Mouse (Mus musculus): ENCODE results near the gene Msgn1. TPM values are rescaled to one million over a fixed set of nuclear protein-coding genes. Genes with fewer than 3 reads are reported as not detected.

The Msgn1 gene
- polyA plus RNA-seq, 1 experiment: 0.27 TPM

- Histone ChIP-seq H3K27me3 (ENCODE audit: control insufficient read depth, insufficient read depth, low read length) (no peaks in the 10 kb centered on the region), H3K27ac (ENCODE audit: control insufficient read depth, insufficient read depth, low read length) (no peak overlapping the region; the same call in 1 of the 2 replicates), H3K4me1 (replicated peaks; ENCODE audit: control insufficient read depth, insufficient read depth, low read length) (no peaks in the 10 kb centered on the region; the same call in 1 of the 2 replicates), H3K36me3 (ENCODE audit: control insufficient read depth, insufficient read depth, low read length) (no peaks in the 10 kb centered on the region), H3K4me3 (ENCODE audit: control insufficient read depth, insufficient read depth, low read length) (no peak overlapping the region)
- DNase-seq: no peak
- TF ChIP-seq POLR2A (IDR thresholded peaks at IDR 0.05; ENCODE audit: control insufficient read depth, extremely low read depth, insufficient read depth, low read length, poor library complexity): no peak
- no peak for TF ChIP-seq CTCF (IDR thresholded peaks at IDR 0.05; ENCODE audit: borderline replicate concordance, control insufficient read depth, extremely low read depth, insufficient read depth, low read length, poor library complexity)
- WGBS: 87% methylated on average over 18 of the region's 18 CpGs
Measured at GRCm38 (mm10) chr12:11203694-11204665, 4.8 kb downstream of the Msgn1 start.

GRCm38 (mm10) chr12:11202476-11202875 lies 6.3 kb downstream of the Msgn1 start:
- DNase-seq: no peak
- WGBS: 61% methylated on average over 8 of the region's 8 CpGs

GRCm38 (mm10) chr12:11200711-11201110 lies 8.1 kb downstream of the Msgn1 start:
- WGBS: 68% methylated on average over 12 of the region's 12 CpGs
- Histone ChIP-seq H3K4me3 (ENCODE audit: control insufficient read depth, insufficient read depth, low read length) (no peak overlapping the region), H3K36me3 (ENCODE audit: control insufficient read depth, insufficient read depth, low read length) (no peaks in the 10 kb centered on the region), H3K27me3 (ENCODE audit: control insufficient read depth, insufficient read depth, low read length) (no peaks in the 10 kb centered on the region), H3K27ac (ENCODE audit: control insufficient read depth, insufficient read depth, low read length) (no peak overlapping the region), H3K4me1 (replicated peaks; ENCODE audit: control insufficient read depth, insufficient read depth, low read length) (peaks cover 7% of the 10 kb centered on the region; the same call in 1 of the 2 replicates)
- DNase-seq: no peak
- TF ChIP-seq POLR2A (IDR thresholded peaks at IDR 0.05; ENCODE audit: control insufficient read depth, extremely low read depth, insufficient read depth, low read length, poor library complexity) (no peak), CTCF (IDR thresholded peaks at IDR 0.05; ENCODE audit: borderline replicate concordance, control insufficient read depth, extremely low read depth, insufficient read depth, low read length, poor library complexity) (no peak)

More at GRCm38 (mm10) chr12:11202476-11202875, 6.3 kb downstream of the Msgn1 start:
- TF ChIP-seq CTCF (IDR thresholded peaks at IDR 0.05; ENCODE audit: borderline replicate concordance, control insufficient read depth, extremely low read depth, insufficient read depth, low read length, poor library complexity) (no peak), POLR2A (IDR thresholded peaks at IDR 0.05; ENCODE audit: control insufficient read depth, extremely low read depth, insufficient read depth, low read length, poor library complexity) (no peak)
- Histone ChIP-seq H3K4me3 (ENCODE audit: control insufficient read depth, insufficient read depth, low read length) (no peak overlapping the region), H3K36me3 (ENCODE audit: control insufficient read depth, insufficient read depth, low read length) (no peaks in the 10 kb centered on the region), H3K4me1 (replicated peaks; ENCODE audit: control insufficient read depth, insufficient read depth, low read length) (peaks cover 3% of the 10 kb centered on the region; the same call in 1 of the 2 replicates), H3K27ac (ENCODE audit: control insufficient read depth, insufficient read depth, low read length) (no peak overlapping the region), H3K27me3 (ENCODE audit: control insufficient read depth, insufficient read depth, low read length) (no peaks in the 10 kb centered on the region)

DNA sequence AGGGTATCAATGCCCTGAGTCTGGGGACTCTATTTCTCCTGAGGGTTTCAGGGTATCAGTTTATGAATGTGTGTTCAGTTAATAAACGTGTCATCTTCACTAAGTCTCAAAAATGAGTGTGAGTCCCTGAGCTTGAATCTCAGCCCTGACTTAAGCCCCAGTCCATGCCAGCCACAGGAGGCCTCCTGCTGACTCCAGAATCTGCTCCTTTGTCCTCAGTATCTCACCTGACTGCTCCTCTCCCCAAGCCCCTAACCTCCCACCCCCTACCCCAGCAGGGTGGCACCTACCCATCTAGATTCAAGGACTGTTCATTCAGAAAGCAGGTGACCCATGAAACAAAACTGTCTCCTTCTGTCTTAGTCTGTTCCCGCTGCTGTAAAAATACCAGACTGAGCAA lies 10.2 kb downstream of the Msgn1 start:
- TF ChIP-seq POLR2A (IDR thresholded peaks at IDR 0.05; ENCODE audit: control insufficient read depth, extremely low read depth, insufficient read depth, low read length, poor library complexity): no peak
- no peak for TF ChIP-seq CTCF (IDR thresholded peaks at IDR 0.05; ENCODE audit: borderline replicate concordance, control insufficient read depth, extremely low read depth, insufficient read depth, low read length, poor library complexity)
- 90% methylated on average over 2 of the region's 2 CpGs for WGBS
- no peaks in the 10 kb centered on the region for H3K36me3 ChIP-seq (ENCODE audit: control insufficient read depth, insufficient read depth, low read length)
- no peak for DNase-seq
- peaks cover 7% of the 10 kb centered on the region; the same call in 1 of the 2 replicates for H3K4me1 ChIP-seq (replicated peaks; ENCODE audit: control insufficient read depth, insufficient read depth, low read length)
- H3K27ac ChIP-seq (ENCODE audit: control insufficient read depth, insufficient read depth, low read length): no peak overlapping the region
- no peak overlapping the region for H3K4me3 ChIP-seq (ENCODE audit: control insufficient read depth, insufficient read depth, low read length)
- no peaks in the 10 kb centered on the region for H3K27me3 ChIP-seq (ENCODE audit: control insufficient read depth, insufficient read depth, low read length)

DNA sequence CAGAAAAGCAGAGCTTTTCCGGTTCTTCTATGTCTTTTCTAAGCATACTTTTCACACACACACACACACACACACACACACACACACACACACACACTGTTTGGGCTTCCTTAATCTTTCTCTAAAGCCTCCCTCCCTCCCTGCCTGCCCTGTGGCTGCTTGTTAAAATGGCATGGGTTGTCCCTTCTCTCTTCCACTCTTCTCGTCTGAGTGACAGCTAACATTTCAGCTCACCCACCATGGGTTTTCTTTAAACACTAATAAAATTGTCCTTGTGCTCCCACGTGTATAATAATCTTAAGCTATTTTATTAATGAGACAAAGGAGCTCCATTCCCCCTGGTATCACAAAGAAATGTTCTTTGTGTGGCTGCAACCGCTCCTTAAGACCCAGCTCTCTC lies 10.7 kb downstream of the Msgn1 start:
- Histone ChIP-seq H3K4me3 (ENCODE audit: control insufficient read depth, insufficient read depth, low read length) (no peak overlapping the region), H3K4me1 (replicated peaks; ENCODE audit: control insufficient read depth, insufficient read depth, low read length) (peaks cover 7% of the 10 kb centered on the region; the same call in 1 of the 2 replicates), H3K27ac (ENCODE audit: control insufficient read depth, insufficient read depth, low read length) (no peak overlapping the region), H3K36me3 (ENCODE audit: control insufficient read depth, insufficient read depth, low read length) (no peaks in the 10 kb centered on the region), H3K27me3 (ENCODE audit: control insufficient read depth, insufficient read depth, low read length) (no peaks in the 10 kb centered on the region)
- DNase-seq: no peak
- TF ChIP-seq CTCF (IDR thresholded peaks at IDR 0.05; ENCODE audit: borderline replicate concordance, control insufficient read depth, extremely low read depth, insufficient read depth, low read length, poor library complexity): no peak
- TF ChIP-seq POLR2A (IDR thresholded peaks at IDR 0.05; ENCODE audit: control insufficient read depth, extremely low read depth, insufficient read depth, low read length, poor library complexity): no peak
- WGBS: 64% methylated on average over 4 of the region's 4 CpGs

DNA sequence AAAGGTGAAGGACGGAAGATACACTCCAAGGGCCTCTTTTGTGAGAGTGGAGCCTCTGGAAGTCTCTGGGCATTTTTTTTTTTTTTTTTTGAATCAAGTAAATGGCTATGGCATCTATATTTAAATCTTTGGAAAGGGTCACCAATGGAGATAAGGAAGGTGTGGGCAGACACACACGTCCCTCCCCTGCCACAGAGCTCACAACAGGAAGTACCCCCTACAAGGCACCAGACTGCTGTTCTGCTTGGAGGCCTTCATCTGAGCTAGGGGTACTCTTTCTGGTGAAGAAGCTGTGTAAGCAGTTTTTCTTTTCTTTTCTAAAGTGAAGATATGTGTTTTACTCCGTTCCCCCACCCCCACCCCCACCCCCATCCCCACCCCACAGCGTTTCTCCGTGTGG lies 11.9 kb downstream of the Msgn1 start:
- H3K27ac ChIP-seq (ENCODE audit: control insufficient read depth, insufficient read depth, low read length): no peak overlapping the region
- no peak overlapping the region for H3K4me3 ChIP-seq (ENCODE audit: control insufficient read depth, insufficient read depth, low read length)

More for the DNA sequence above, 11.9 kb downstream of the Msgn1 start:
- TF ChIP-seq CTCF (IDR thresholded peaks at IDR 0.05; ENCODE audit: borderline replicate concordance, control insufficient read depth, extremely low read depth, insufficient read depth, low read length, poor library complexity): no peak
- TF ChIP-seq POLR2A (IDR thresholded peaks at IDR 0.05; ENCODE audit: control insufficient read depth, extremely low read depth, insufficient read depth, low read length, poor library complexity): no peak
- 72% methylated on average over 5 of the region's 5 CpGs for WGBS
- H3K36me3 ChIP-seq (ENCODE audit: control insufficient read depth, insufficient read depth, low read length): no peaks in the 10 kb centered on the region
- DNase-seq: no peak
- H3K4me1 ChIP-seq (replicated peaks; ENCODE audit: control insufficient read depth, insufficient read depth, low read length): peaks cover 7% of the 10 kb centered on the region; the same call in 1 of the 2 replicates
- no peaks in the 10 kb centered on the region for H3K27me3 ChIP-seq (ENCODE audit: control insufficient read depth, insufficient read depth, low read length)
